Mouse (Mus musculus): ENCODE data around the gene Col5a1. TPM values are rescaled to one million over a fixed set of nuclear protein-coding genes. Genes with fewer than 3 reads are reported as not detected.

Col5a1 gene
- polyA plus RNA-seq, 1 experiment from 2014 or later: 39.5 TPM

DNA sequence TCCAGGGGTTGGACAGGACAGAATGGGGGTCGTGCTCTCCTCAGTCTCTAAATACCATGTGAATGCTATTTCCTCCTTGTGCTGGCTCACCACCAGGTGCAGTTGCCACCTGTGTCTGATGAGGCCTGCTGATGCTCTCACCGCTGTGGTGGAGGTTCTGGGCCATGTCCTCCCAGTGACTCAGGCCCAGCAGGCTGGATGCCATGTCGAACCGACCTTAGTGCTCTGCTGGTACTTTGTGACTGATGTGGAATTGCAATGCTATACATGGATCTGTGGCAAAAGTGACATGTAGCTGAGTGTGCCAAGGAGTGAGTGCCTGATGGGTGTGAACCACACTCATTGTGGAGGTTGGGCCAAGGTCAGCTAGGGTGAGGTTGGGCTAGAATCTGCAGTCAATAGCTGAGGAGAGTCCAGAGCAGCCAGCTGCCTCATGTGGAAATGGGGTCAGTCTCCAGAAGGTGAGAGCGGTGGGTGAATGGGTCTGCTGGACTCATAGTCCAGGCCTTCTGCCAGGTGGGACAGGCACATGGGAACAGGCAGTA, 44.3 kb downstream of the Col5a1 start:
- H3K36me3 ChIP-seq (ENCODE audit: control insufficient read depth, insufficient read depth): no peaks in the 10 kb centered on the region; the same call in 1 of the 2 replicates
- H3K4me3 ChIP-seq (ENCODE audit: low read depth, low read length): no peak overlapping the region
- H3K9ac ChIP-seq (ENCODE audit: low read depth, low read length): no peak overlapping the region
- H3K27ac ChIP-seq (ENCODE audit: low read depth, low read length): no peak overlapping the region
- no peak overlapping the region for H3K4me2 ChIP-seq (replicated peaks; ENCODE audit: low read depth)
- peaks cover 6% of the 10 kb centered on the region; the same call in 1 of the 2 replicates for H3K4me1 ChIP-seq (replicated peaks; ENCODE audit: control insufficient read depth, insufficient read depth, low read length)
- no peaks in the 10 kb centered on the region for H3K9me3 ChIP-seq (ENCODE audit: control insufficient read depth)
- WGBS: 88% methylated on average over 5 of the region's 5 CpGs
- ATAC-seq: no peak
- no peak for TF ChIP-seq CTCF (IDR thresholded peaks at IDR 0.05; ENCODE audit: low read depth)
- no peaks in the 10 kb centered on the region for H3K27me3 ChIP-seq (replicated peaks; ENCODE audit: control insufficient read depth, insufficient read depth, low read length)

DNA sequence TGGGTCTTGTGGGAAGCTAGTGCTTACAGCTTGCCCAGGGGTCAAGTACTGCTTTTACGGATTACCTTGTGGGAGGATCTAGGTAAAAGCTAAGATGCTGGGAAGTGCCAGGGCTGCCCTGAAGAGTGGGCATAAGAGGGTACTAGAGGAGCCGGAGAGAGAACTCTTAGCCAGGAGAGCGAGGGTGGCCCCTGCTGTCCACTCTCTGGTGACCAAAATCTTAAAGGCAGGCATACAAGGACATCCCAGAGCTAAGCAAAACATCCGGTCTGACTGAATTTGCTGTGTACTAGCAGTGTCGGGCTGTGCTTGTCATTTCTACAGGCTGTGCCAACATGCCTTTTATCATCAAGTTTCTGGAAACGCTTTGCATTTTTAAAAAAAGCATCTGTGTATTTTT, 44.9 kb downstream of the Col5a1 start:
- Histone ChIP-seq H3K27me3 (replicated peaks; ENCODE audit: control insufficient read depth, insufficient read depth, low read length) (no peaks in the 10 kb centered on the region), H3K9ac (ENCODE audit: low read depth, low read length) (no peak overlapping the region)
- 74% methylated on average over 6 of the region's 6 CpGs for WGBS

DNA sequence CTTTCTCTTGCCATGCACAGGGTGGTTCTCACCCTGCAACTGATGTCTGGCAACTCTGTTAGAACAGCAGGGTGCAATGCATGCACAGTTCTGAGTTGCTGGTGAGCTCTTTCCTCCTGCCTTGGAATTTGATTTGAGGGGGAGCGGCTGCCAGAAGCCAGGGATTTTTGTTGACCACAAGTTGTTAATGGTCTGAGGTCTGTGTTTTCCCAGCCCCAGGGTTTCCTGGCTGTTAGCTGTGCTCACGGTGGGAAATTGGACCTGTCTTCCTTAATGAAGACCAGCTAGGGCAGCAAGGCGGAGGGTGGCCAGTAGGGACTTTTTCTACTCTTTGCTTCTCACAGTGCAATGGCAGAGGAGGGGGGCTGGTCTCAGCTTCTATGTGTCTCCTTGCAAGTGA, 45.7 kb downstream of the Col5a1 start:
- H3K27me3 ChIP-seq (replicated peaks; ENCODE audit: control insufficient read depth, insufficient read depth, low read length): no peaks in the 10 kb centered on the region
- H3K4me2 ChIP-seq (replicated peaks; ENCODE audit: low read depth): no peak overlapping the region
- peaks cover 6% of the 10 kb centered on the region; the same call in 1 of the 2 replicates for H3K4me1 ChIP-seq (replicated peaks; ENCODE audit: control insufficient read depth, insufficient read depth, low read length)
- no peak overlapping the region for H3K27ac ChIP-seq (ENCODE audit: low read depth, low read length)
- WGBS: 48% methylated on average over 3 of the region's 3 CpGs
- no peak for TF ChIP-seq CTCF (IDR thresholded peaks at IDR 0.05; ENCODE audit: low read depth)
- no peaks in the 10 kb centered on the region for H3K9me3 ChIP-seq (ENCODE audit: control insufficient read depth)
- H3K9ac ChIP-seq (ENCODE audit: low read depth, low read length): no peak overlapping the region
- ATAC-seq: no peak
- H3K4me3 ChIP-seq (ENCODE audit: low read depth, low read length): no peak overlapping the region
- no peaks in the 10 kb centered on the region; the same call in 1 of the 2 replicates for H3K36me3 ChIP-seq (ENCODE audit: control insufficient read depth, insufficient read depth)

More for the DNA sequence above, 44.9 kb downstream of the Col5a1 start:
- TF ChIP-seq CTCF (IDR thresholded peaks at IDR 0.05; ENCODE audit: low read depth): no peak
- Histone ChIP-seq H3K9me3 (ENCODE audit: control insufficient read depth) (no peaks in the 10 kb centered on the region), H3K4me2 (replicated peaks; ENCODE audit: low read depth) (no peak overlapping the region), H3K4me3 (ENCODE audit: low read depth, low read length) (no peak overlapping the region), H3K36me3 (ENCODE audit: control insufficient read depth, insufficient read depth) (no peaks in the 10 kb centered on the region; the same call in 1 of the 2 replicates), H3K27ac (ENCODE audit: low read depth, low read length) (no peak overlapping the region), H3K4me1 (replicated peaks; ENCODE audit: control insufficient read depth, insufficient read depth, low read length) (peaks cover 6% of the 10 kb centered on the region; the same call in 1 of the 2 replicates)
- no peak for ATAC-seq

DNA sequence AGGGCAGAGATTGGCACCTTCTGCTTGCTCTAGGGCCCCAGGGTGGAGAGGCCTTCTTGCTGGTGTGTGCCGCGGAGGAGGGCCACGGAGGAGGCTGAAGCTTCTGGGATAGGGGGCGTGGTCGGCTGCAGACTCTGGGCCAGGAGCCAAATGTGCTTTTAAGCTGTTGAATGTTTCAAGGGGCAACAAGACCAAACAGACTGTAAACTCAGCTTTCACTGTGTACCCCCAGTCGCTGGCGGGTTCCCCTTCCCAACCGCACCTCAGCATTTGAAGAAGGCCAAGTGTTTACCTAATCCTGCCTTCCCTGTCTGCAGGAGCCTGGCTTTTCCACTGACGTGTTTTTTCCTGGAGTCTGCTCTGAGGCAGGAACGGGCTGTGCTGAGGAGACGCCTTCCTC, 48.0 kb downstream of the Col5a1 start:
- Histone ChIP-seq H3K9ac (ENCODE audit: low read depth, low read length) (no peak overlapping the region), H3K4me1 (replicated peaks; ENCODE audit: control insufficient read depth, insufficient read depth, low read length) (peaks cover 6% of the 10 kb centered on the region; the same call in 1 of the 2 replicates), H3K4me3 (ENCODE audit: low read depth, low read length) (no peak overlapping the region), H3K36me3 (ENCODE audit: control insufficient read depth, insufficient read depth) (no peaks in the 10 kb centered on the region; the same call in 1 of the 2 replicates), H3K9me3 (ENCODE audit: control insufficient read depth) (no peaks in the 10 kb centered on the region), H3K4me2 (replicated peaks; ENCODE audit: low read depth) (no peak overlapping the region), H3K27me3 (replicated peaks; ENCODE audit: control insufficient read depth, insufficient read depth, low read length) (no peaks in the 10 kb centered on the region), H3K27ac (ENCODE audit: low read depth, low read length) (no peak overlapping the region)
- TF ChIP-seq CTCF (IDR thresholded peaks at IDR 0.05; ENCODE audit: low read depth): no peak
- 15% methylated on average over 11 of the region's 11 CpGs for WGBS
- peak; percentile 49 for ATAC-seq

DNA sequence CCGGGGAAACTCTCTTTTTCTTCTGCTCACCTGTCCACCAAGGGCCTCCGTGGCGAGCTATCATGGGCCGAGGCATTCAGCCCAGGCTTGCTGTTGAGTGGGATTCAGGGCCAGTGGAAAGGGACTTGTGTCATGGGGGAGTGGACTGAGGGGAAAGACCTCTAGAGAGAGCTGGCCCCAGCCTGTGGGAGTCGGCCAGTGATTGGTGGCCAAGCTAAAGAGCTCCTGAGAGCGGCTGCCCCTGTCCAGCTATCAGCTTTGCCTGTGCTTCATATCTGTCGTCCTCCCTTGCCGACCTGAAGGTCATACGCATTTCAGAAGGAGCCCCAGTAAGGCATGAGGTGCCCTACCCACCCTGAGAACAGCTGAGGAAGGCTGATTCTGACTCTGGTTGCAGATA, 48.6 kb downstream of the Col5a1 start:
- 54% methylated on average over 9 of the region's 9 CpGs for WGBS
- Histone ChIP-seq H3K4me2 (replicated peaks; ENCODE audit: low read depth) (no peak overlapping the region), H3K9me3 (ENCODE audit: control insufficient read depth) (no peaks in the 10 kb centered on the region), H3K27me3 (replicated peaks; ENCODE audit: control insufficient read depth, insufficient read depth, low read length) (no peaks in the 10 kb centered on the region), H3K4me1 (replicated peaks; ENCODE audit: control insufficient read depth, insufficient read depth, low read length) (peaks cover 6% of the 10 kb centered on the region; the same call in 1 of the 2 replicates), H3K4me3 (ENCODE audit: low read depth, low read length) (no peak overlapping the region), H3K27ac (ENCODE audit: low read depth, low read length) (peak overlapping the region; percentile 41; the same call in 1 of the 2 replicates), H3K9ac (ENCODE audit: low read depth, low read length) (no peak overlapping the region), H3K36me3 (ENCODE audit: control insufficient read depth, insufficient read depth) (no peaks in the 10 kb centered on the region; the same call in 1 of the 2 replicates)
- ATAC-seq: no peak
- no peak for TF ChIP-seq CTCF (IDR thresholded peaks at IDR 0.05; ENCODE audit: low read depth)

DNA sequence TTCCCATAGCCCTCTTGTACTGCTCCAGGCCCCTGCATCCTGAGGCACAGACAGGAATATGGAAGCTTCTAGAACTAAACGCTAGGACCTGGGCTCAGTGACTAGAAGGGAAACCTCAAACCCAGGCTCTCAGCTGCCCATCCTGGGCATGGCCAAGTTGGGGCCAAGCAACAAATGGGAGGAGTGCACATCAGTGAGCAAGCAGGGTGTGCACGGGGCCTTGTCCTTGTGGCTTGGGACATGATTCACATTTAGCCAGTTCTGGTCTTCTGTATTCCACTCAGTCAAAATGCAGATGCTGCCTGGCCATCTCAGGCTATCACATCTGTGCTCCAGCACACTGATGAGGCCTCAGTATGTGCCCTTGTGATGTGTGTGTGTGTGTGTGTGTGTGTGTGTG, 49.2 kb downstream of the Col5a1 start:
- no peak overlapping the region for H3K9ac ChIP-seq (ENCODE audit: low read depth, low read length)
- TF ChIP-seq CTCF (IDR thresholded peaks at IDR 0.05; ENCODE audit: low read depth): no peak
- no peak for ATAC-seq

More for the DNA sequence above, 49.2 kb downstream of the Col5a1 start:
- Histone ChIP-seq H3K36me3 (ENCODE audit: control insufficient read depth, insufficient read depth) (no peaks in the 10 kb centered on the region; the same call in 1 of the 2 replicates), H3K27ac (ENCODE audit: low read depth, low read length) (no peak overlapping the region), H3K9me3 (ENCODE audit: control insufficient read depth) (no peaks in the 10 kb centered on the region), H3K27me3 (replicated peaks; ENCODE audit: control insufficient read depth, insufficient read depth, low read length) (no peaks in the 10 kb centered on the region), H3K4me1 (replicated peaks; ENCODE audit: control insufficient read depth, insufficient read depth, low read length) (peaks cover 6% of the 10 kb centered on the region; the same call in 1 of the 2 replicates), H3K4me3 (ENCODE audit: low read depth, low read length) (no peak overlapping the region), H3K4me2 (replicated peaks; ENCODE audit: low read depth) (no peak overlapping the region)
- WGBS: 83% methylated on average over 2 of the region's 2 CpGs

Measured in intestine, postnatal 0 days (tissue).